Mouse (Mus musculus) frontal cortex, adult 2 months (tissue): Measurements from ENCODE around the gene Gm5294. TPM values are rescaled to one million over a fixed set of nuclear protein-coding genes. Genes with fewer than 3 reads are reported as not detected.

Experiments
- DNase-seq, 2 experiments: peaks; one replicate each; pipeline ENCODE4 v3.0.0; 2022; ENCODE audit warnings: low spot score in 1 of 2; ENCODE audit errors: extremely low spot score in 1 of 2
- polyA plus RNA-seq: library from polyadenylated mRNA; depleted of rRNA; stranded (reverse); fragments of >200 nt; gene quantifications from 2 replicates; pipeline ENCODE4 v1.2.3, GENCODE M21; 2012; rRNA removed

Gm5294 gene
- polyA plus RNA-seq, 1 experiment, result not detected

GRCm38 (mm10) chr5:138846506-138846905 lies 26.6 kb downstream of the Gm5294 start:
- no peak for DNase-seq

GRCm38 (mm10) chr5:138848102-138848501 lies 28.2 kb downstream of the Gm5294 start:
- peak; percentile 84 to 97 for DNase-seq

- DNase-seq, result no peak
Measured at GRCm38 (mm10) chr5:138849682-138850461, 30.0 kb downstream of the Gm5294 start.

GRCm38 (mm10) chr5:138850462-138850844 lies 30.6 kb downstream of the Gm5294 start:
- DNase-seq, result no peak

GRCm38 (mm10) chr5:138851296-138851780 lies 31.5 kb downstream of the Gm5294 start:
- DNase-seq, result no peak

- no peak for DNase-seq
Measured at GRCm38 (mm10) chr5:138852151-138852550, 32.3 kb downstream of the Gm5294 start.

GRCm38 (mm10) chr5:138853349-138853748 lies 33.5 kb downstream of the Gm5294 start:
- no peak for DNase-seq

GRCm38 (mm10) chr5:138857010-138857617 lies 37.2 kb downstream of the Gm5294 start:
- peak; percentile 66 to 92 for DNase-seq

- no peak for DNase-seq
Measured at GRCm38 (mm10) chr5:138857811-138858251, 38.0 kb downstream of the Gm5294 start.

- DNase-seq, result peak in 1 of 2 experiments; percentile 39
Measured at GRCm38 (mm10) chr5:138863681-138864146, 43.8 kb downstream of the Gm5294 start.

- no peak for DNase-seq
Measured at GRCm38 (mm10) chr5:138864166-138864565, 44.3 kb downstream of the Gm5294 start.

GRCm38 (mm10) chr5:138864880-138865279 lies 45.0 kb downstream of the Gm5294 start:
- no peak for DNase-seq

GRCm38 (mm10) chr5:138865637-138866036 lies 45.8 kb downstream of the Gm5294 start:
- DNase-seq, result no peak

Other genes starting within 250 kb of the Gm5294 start
- gene Zfp68, start 200.3 kb upstream of the Gm5294 start, polyA plus RNA-seq, result 23.4 and 23.9 TPM in 2 replicates
- gene A430033K04Rik, start 197.2 kb upstream of the Gm5294 start, polyA plus RNA-seq, result 12.4 and 12.8 TPM in 2 replicates
- 64.3 and 66.9 TPM in 2 replicates for gene Fam20c, start 65.6 kb upstream of the Gm5294 start, polyA plus RNA-seq
- gene Pdgfa, start 177.3 kb downstream of the Gm5294 start, polyA plus RNA-seq, result 34.6 and 43.0 TPM in 2 replicates